Mouse (Mus musculus): ENCODE results near the gene Prg4.

The Prg4 gene

DNA sequence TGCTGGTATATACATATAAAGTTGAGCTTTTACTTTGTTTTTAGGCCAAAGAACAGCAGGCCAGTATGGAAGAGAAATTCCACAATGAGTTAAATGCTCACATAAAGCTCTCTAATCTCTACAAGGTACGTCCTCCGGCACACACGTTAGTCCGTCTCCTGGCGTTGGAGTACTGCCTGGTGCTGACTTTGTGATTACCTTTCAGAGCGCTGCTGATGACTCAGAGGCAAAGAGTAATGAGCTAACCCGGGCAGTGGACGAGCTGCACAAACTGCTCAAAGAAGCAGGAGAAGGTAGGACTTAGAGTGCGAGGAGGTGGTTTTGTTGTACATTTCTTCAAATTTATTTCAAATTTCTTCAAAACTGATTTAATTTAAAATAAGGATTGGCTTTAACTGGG is 58.7 kb downstream of the Prg4 start:
- no peak for DNase-seq (ENCODE audit: low read depth, low spot score)

DNA sequence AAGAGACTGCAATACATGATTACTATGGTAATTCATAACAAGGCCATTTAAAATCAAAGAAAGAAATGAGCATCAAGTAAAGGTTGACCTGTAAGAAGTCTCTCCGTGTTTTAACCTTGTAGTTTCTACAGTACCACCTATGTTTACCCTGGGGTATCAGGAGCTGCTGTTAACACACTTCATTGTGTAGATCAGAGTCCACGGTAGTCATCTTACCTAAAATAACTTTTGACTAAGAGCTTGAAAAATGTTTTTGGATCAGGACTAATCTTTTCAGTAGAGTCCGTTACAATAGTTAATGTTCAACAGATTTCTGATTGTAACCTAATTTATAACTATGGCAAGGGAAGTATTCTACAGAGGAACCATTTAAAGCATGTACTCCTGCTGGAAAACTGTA is 61.4 kb downstream of the Prg4 start:
- no peak for DNase-seq (ENCODE audit: low read depth, low spot score)

DNA sequence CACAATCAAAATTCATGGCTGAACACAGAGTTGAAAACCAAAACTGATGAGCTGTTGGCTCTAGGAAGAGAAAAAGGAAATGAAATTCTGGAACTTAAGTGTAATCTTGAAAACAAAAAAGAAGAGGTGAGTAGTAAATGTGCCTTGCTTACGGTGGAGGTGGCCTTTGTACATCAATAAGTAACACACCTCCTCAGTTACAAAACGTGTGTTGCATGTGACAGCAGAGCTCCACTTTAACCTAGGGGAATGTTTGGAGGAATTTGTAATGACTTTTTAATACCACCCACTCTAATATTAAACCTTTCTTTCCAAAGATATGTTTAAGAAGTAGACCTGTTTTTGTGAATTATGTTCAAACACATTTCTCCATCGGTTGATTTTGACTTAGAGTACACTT is 62.1 kb downstream of the Prg4 start:
- no peak for DNase-seq (ENCODE audit: low read depth, low spot score)
